Mouse (Mus musculus) frontal cortex, adult (tissue): ENCODE results near the gene Pi4ka.

Source experiments
- ATAC-seq: cut with Nextera tagmentation; 2 replicates; pipeline ENCODE4 v1.9.2; 2017; ENCODE audit warnings: mild to moderate bottlenecking, moderate library complexity, mixed read lengths; ENCODE audit not compliant: low TSS enrichment

Gene Pi4ka

GRCm38 (mm10) chr16:17405736-17406443, at the start of gene Pi4ka, which contains the start of gene Snap29:
Pi4ka (minus strand) TSS chr16:17406314.
Snap29 (plus strand) TSS chr16:17405986.
- peak; percentile 79 for ATAC-seq

- peak; percentile 54 for ATAC-seq
These were observed 46.2 kb upstream of the Pi4ka start for GRCm38 (mm10) chr16:17452373-17452715.

DNA sequence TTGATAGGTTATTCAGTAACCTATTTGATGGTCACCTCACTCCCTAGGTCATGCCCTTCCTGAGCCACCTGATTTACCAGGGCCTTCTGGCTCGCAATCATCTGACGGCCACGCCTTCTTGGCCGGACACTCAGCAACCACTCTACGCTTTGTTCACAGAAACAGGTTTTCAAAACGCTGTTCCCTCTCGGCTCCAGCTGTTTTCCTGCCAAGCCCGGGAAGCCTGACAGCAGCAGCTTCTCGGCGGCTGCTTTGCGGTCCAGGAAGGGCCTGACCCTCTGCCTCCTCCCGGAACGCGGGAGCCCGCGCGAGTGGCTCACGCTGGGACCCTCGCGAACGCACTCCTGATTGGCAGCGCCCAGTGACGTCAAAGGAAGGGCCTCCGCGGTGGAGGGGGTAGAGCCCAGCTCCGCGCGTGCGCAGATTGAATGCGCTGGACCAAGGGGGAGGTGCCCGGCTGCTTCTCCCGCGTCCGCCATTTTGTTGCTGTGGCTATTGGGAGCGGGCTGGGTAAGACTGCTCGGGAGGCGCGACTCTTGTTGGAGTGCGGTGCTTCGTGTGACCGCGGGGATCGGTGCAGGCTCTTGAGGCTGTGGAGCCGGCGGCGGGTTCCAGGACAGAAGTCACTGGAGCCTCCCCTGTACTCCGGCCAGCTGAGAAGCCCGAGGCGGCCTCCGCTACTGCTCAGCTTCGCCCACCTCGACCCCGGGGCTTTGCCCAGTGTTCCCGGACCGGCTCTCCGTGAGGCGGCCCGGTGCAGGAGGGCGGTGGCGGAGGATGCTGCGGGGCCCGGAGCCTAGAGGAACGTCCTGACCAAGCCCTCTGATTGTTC, 45.6 kb upstream of the Pi4ka start, which contains the start of gene Crkl:
Crkl (plus strand) TSS at position 447 of the 832 bp plus-strand sequence.
- peak; percentile 98 for ATAC-seq

GRCm38 (mm10) chr16:17432576-17432975, 26.5 kb upstream of the Pi4ka start:
- ATAC-seq, result no peak

- ATAC-seq, result no peak
These were observed 16.9 kb upstream of the Pi4ka start for GRCm38 (mm10) chr16:17423021-17423420.

DNA sequence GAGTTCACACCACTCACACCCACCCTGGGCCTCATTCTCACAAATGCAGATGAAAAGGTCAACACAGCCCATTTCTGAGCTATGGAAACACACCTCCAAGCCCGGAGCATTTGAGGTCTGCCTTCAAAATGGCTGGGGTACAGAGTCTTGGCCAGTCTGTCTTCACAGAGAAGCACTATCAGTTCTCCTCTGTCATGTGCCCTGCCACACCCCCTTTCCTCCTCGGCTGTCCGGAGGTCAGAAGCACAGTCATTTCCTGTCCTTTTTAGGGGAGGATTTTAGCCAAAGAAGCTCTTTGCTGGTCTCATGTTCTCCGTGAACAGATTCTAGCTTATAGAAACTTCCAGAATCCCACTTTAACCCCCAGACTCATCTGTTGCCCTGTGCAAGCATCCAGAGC, 4.1 kb upstream of the Pi4ka start:
- no peak for ATAC-seq

GRCm38 (mm10) chr16:17409046-17409445, 2.9 kb upstream of the Pi4ka start:
- ATAC-seq, result no peak

GRCm38 (mm10) chr16:17406512-17407231, 558 bp upstream of the Pi4ka start:
- ATAC-seq, result peak; percentile 27; the same call in 1 of the 2 replicates

DNA sequence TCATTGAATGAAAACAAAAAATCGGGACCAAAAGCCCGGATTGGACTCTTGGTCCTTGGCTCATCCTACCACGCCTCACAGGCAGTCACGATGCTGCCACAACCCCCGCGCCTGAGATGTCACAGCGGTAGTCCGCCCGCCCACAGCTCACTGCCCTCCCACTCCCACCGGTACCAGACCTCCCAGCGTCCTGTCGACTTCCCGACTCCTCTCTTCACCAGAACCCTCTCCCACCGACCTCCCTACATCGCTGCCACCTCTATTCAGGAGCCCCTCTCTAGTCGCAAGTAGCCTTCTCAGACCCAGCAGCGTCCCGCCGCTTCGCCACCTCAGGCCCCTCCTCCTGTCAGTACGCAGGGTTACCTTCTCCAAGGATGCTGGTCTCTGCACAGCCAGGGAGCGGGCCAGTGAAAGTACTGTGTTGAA, 830 bp downstream of the Pi4ka start:
- ATAC-seq, result peak; percentile 77

DNA sequence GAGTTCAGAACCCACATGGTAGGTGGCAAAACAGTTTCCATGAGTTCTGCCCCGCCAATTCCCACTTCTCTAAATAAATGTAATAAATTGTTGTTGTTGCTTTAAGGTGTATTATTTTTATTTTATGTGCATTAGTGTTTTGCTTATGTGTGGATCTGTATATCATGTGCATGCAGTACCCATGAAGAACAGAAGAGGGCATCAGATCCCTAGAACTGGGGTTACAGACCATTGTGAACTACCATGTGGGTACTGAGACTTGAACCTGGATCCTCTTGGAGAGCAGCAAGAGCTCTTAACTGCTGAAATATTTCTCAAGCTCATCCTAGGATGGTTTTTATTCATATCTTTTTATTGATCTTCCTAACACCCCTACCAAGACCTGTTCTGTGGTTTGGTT, 3.3 kb downstream of the Pi4ka start:
- no peak for ATAC-seq

DNA sequence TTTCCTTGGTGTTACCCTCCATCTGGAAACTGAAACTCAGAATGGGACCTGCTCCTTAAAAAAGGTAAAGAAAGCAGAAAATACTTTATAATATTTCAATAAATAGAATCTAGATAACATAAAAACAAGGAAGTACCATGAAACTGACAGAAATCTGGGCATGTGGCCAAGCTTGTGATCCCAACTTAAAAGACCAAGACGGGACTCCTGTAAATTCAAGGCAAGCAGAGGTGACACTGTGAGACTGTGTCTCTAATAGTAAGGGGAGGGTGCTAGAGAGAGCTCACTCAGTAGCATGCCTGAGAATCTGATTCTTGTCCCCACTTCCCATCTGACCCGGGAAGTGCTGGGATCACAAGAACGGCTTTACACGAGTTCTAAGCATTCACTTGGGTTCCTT, 13.3 kb downstream of the Pi4ka start:
- ATAC-seq, result no peak

GRCm38 (mm10) chr16:17383594-17384326, 22.4 kb downstream of the Pi4ka start:
- ATAC-seq, result no peak

- ATAC-seq, result no peak
These were observed 23.8 kb downstream of the Pi4ka start for GRCm38 (mm10) chr16:17382306-17382705.

GRCm38 (mm10) chr16:17358787-17359186, 47.3 kb downstream of the Pi4ka start:
- ATAC-seq, result peak; percentile 77; the same call in 1 of the 2 replicates

GRCm38 (mm10) chr16:17356031-17356430, 50.1 kb downstream of the Pi4ka start:
- ATAC-seq, result no peak

DNA sequence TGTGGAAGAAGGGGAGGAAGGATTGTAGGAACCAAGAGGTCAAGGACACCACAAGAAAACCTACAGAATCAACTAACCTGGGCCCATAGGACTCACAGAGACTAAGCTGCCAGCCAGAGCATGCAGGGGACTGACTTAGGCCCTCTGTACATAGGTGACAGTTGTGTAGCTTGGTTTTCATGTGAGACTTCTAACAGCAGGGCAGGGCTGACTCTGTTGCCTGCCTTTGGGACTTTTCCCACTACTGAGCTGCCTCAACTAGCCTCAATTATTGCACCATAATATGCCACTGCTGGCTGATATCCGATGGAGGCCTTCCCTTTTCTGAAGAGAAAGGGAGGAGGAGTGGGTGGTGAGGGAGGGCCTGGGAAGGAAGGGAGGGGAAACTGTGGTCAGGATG, 59.3 kb downstream of the Pi4ka start:
- ATAC-seq, result no peak

DNA sequence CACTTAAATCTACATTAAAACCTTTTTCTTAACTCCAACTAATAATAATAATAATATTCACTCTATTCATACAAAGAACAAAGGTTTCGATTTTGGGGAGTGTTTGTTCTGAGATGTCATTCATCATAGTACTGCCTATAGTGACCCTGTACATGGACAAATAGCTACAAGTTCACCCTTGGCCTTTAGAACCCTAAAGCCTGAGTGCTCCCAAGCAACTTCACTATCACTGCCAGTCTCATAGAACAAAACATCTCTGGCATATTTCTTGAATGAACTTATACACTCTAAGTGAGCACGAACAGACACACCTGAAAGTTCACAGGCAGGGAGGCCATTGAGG, 60.3 kb downstream of the Pi4ka start:
- no peak for ATAC-seq

- no peak for ATAC-seq
These were observed 60.8 kb downstream of the Pi4ka start for GRCm38 (mm10) chr16:17345141-17345812.

DNA sequence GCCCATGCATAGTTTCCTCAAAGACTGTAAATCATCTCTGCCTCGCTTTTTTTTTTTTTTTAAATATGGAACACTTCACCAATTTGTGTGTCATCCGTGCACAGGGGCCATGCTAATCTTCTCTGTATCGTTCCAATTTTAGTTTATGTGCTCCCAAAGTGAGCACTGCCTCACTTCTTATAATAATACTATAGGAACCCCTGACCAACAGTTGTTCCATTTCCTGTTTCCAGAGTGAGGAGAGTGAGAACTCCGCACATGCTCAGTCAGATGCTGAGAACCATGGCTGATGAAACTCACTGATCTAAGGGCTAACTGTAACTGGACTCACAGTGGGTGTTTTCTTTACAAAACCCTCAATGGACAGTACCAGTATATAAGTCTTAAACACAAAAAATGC, 64.3 kb downstream of the Pi4ka start:
- ATAC-seq, result no peak

DNA sequence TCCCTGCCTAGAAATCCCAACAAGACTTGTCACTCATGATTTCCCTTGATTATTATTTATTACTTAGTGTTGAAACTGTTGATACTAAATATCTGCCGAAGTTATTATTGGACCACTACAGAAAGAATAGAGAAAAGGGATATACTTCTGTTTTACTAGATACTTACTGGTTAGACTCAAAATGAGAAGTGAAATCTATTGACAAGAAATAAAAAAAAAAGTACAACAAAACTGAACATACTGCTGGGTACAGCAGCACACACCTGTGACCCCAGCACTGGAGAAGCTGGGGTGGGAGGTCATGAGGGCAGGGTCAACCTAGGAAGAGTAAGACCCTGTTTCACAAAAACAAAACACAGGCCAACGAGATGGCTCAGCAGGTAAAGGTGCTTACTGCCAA, 65.4 kb downstream of the Pi4ka start:
- ATAC-seq, result no peak

- ATAC-seq, result no peak
These were observed 66.4 kb downstream of the Pi4ka start for GRCm38 (mm10) chr16:17339701-17340100.
